22 mouse cellular contexts compared by ENCODE assay signal in the genomic region with DNA sequence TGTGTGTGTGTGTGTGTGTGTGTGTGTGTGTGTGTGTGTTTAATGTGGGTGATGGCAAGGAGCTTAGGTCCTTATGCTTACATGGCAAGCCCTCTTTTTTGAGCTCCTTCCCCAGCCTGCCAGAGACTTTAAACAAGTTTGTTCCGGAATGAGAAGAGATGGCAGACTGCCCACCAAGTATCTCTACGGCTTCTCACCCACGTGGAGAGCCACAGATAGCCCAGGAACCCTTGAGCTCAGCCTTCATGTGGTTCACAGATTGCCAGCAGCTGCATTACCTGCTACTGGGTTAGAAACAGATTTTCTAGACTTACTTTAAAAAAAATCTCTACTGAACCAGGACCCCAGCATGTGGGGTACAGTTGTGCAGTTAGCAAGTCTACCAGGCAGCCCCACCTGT. TPM values are rescaled to one million over a fixed set of nuclear protein-coding genes. Genes with fewer than 3 reads are reported as not detected.
DNase-seq lines count a peak whose midpoint lies in the region; ATAC-seq lines count a peak whose summit lies in the region.
"Had no signal": no experiment of that assay in that cellular context is flagged by ENCODE, and none has a peak within 500 bp of the region (broad histone marks: within the 10 kb centered on the region; RNA-seq: fewer than 3 reads in every experiment).

No protein-coding gene starts in this region.

- peak; percentile 35 to 73 for DNase-seq in frontal cortex, adult 2 months (ENCODE audit: extremely low spot score in 1 of 2, low spot score in 1 of 2)
- DNase-seq in frontal cortex, postnatal 14 days (ENCODE audit: low spot score in 2 of 2) = no peak
- peak; percentile 26 to 57 for DNase-seq in left cerebral cortex, postnatal 14 days (ENCODE audit: low spot score in 2 of 2)
- DNase-seq in left cerebral cortex, postnatal 4 days = no peak
- DNase-seq in right cerebral cortex, postnatal 25 days = peak; percentile 13
- DNase-seq in right cerebral cortex, postnatal 14 days = no peak
- DNase-seq: adrenal gland, adult 2 months; adrenal gland, postnatal 36 days; cerebellum, adult 2 months; cerebellum, postnatal 25 days; gastrocnemius, postnatal 14 days; heart, postnatal 10 days; kidney, postnatal 25 days; liver, embryonic 13.5 days; lung, postnatal 10 days; thymus, adult 18-20 months; thymus, postnatal 25 days had no signal

- ATAC-seq in megakaryocyte-erythroid progenitor cell, adult 5-6 weeks (replicated peaks; ENCODE audit: low FRiP score, low TSS enrichment, poor library complexity, severe bottlenecking) = peak; percentile 39
- no peak for ATAC-seq in monocyte, adult 5-6 weeks (replicated peaks; ENCODE audit: insufficient number of reproducible peaks, low FRiP score, low TSS enrichment, poor library complexity, severe bottlenecking)
- ATAC-seq: forebrain, embryonic 13.5 days; intestine, postnatal 0 days; midbrain, embryonic 16.5 days had no signal

- intact Hi-C loops in left cerebral cortex, postnatal 14 days (cut with DNase I) = no loop called here
- intact Hi-C loops in left cerebral cortex, postnatal 4 days (cut with DNase I) = no loop called here

RNA-seq across cellular contexts. Expression of a gene that starts 38.6 kb away (rescaled TPM):
- polyA plus RNA-seq in frontal cortex, adult 2 months (2012; rRNA removed) = 0.63 and 0.88 TPM in 2 replicates
- total RNA-seq in left cerebral cortex, postnatal 14 days (2021) = 1 to 10 TPM; 1.6 to 1.8 TPM
- total RNA-seq in left cerebral cortex, postnatal 4 days (2021) = 1 to 10 TPM; 4.8 to 6.1 TPM
- total RNA-seq in megakaryocyte-erythroid progenitor cell, adult 5-6 weeks (2014; fragmentation: Nextera tagmentation) = 23.4 and 29.8 TPM in 2 replicates
- 34.9 and 36.3 TPM in 2 replicates for total RNA-seq in megakaryocyte-erythroid progenitor cell, adult 5-6 weeks (2017)
- total RNA-seq in monocyte, adult 5-6 weeks (2017) = 0.97 to 3.6 TPM (median 1.1 TPM) in 3 replicates

RNA-seq across cellular contexts. Expression of a gene that starts 46.7 kb away (rescaled TPM):
- 22.3 and 22.9 TPM in 2 replicates for polyA plus RNA-seq in frontal cortex, adult 2 months (2012; rRNA removed)
- total RNA-seq in left cerebral cortex, postnatal 14 days (2021) = 10 to 100 TPM; 33.4 to 36.2 TPM
- 10 to 100 TPM; 24.2 to 27.0 TPM for total RNA-seq in left cerebral cortex, postnatal 4 days (2021)
- 4.4 and 5.5 TPM in 2 replicates for total RNA-seq in megakaryocyte-erythroid progenitor cell, adult 5-6 weeks (2014; fragmentation: Nextera tagmentation)
- 6.2 and 6.7 TPM in 2 replicates for total RNA-seq in megakaryocyte-erythroid progenitor cell, adult 5-6 weeks (2017)
- total RNA-seq in monocyte, adult 5-6 weeks (2017) = 14.7 to 23.0 TPM (median 22.0 TPM) in 3 replicates

Comparison
In these comparisons a context has a peak if more than half of its experiments do, and no peak if none do; other contexts are left out.
1. DNase-seq: peak in frontal cortex, adult 2 months (2 of 2), left cerebral cortex, postnatal 14 days (2 of 2) and right cerebral cortex, postnatal 25 days (single experiment); none in frontal cortex, postnatal 14 days (0 of 2), left cerebral cortex, postnatal 4 days (single experiment) and right cerebral cortex, postnatal 14 days (single experiment).